Mouse (Mus musculus) v-Abl transformed pro-B cells (cell line): ENCODE results near the gene Zfyve21.

Source experiments
- in situ Hi-C, 2 experiments: fragments of 400-800 bp; cut with MboI; formaldehyde crosslinking; loops; one replicate each; pipeline ENCODE4 v1.15.1; 2025; ENCODE audit not compliant: unreplicated experiment in 2 of 2

Gene Zfyve21

DNA sequence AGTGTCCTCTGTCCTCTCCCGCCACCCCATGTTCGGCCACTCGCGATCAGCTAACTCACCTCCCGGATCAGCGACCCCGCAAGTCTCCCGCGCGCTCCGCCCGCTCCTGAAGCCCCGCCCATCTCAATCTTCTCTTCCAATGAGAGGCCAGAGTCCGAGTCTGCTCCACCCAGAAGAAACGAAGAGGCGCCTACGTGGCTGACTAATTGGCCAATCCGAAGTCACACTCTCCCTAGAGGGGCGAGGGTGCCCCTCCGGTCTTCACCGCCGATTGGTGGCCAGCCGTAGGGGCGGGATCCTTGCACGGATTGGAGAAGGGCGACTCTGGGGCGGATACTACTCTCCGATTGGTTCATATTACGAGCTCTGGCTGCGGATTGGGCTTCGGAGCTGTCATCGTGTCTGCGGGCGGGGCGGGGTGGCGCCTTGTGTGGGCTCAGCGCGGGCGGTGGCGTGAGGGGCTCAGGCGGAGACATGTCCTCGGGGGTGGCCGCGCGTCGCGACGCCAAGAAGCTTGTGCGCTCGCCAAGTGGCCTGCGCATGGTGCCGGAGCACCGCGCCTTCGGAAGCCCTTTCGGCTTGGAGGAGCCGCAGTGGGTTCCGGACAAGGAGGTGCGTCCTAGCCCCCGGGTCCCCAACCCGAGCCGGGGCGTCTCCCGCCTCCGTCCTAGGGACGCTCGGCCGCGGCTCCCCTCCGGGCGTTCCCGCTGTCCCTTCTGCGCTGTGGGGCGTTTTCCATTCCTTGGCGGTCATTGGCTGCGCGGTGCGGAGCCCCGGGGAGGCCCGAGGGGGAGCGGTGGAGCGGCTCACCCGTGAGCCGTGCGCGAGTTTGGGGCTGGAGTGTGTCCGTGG lies at the start of gene Zfyve21, which contains the start of gene Xrcc3:
Zfyve21 (plus strand) TSS at position 405 of the 852 bp plus-strand sequence.
Xrcc3 (minus strand) TSS at position 108 of the 852 bp plus-strand sequence.
- in situ Hi-C loops, result no loop called here

DNA sequence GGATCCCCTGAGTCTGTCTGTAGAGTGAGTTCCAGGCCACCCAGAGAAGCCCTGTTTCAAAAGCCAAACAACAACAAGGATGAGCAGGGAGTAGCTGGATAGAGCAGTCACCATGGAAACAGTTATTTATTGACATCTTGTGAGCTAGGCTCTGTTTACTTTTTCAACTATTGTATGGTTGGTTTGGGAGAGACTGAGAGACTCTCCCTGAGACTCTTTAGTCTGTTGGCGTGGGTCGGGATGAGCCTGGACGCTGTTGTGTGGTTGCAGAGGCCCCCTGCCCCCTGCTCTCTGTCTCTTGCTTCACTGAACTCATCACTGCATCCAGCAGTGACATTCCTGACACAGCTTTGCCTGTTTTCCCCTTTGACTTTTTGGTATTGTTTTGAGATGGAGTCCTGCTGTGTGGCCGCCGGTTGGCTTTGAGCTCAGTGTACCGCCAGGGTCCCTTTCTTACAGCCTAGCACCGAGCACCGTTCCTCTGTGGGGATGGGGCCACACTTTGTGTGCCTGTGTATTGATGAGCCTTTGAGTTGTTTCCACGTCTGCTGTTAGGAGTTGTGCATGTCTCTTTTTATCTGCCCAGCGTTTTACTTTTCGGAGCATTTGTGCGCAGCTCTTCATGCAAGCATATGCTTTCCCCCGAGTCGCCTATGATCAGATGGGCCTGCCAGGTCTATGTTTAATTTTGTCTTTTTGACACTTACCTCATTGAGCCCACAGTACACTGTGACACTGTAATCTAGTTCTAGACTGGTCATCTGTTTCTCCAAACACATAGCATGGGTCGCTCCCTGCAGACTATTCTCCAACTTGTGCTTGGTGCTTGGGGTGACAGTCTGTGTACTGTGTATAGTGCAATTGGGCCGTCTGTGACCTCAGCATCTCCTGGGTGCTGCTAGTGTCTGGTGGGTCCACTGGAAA lies 47.4 kb upstream of the Zfyve21 start:
- in situ Hi-C loops, result no loop called here

DNA sequence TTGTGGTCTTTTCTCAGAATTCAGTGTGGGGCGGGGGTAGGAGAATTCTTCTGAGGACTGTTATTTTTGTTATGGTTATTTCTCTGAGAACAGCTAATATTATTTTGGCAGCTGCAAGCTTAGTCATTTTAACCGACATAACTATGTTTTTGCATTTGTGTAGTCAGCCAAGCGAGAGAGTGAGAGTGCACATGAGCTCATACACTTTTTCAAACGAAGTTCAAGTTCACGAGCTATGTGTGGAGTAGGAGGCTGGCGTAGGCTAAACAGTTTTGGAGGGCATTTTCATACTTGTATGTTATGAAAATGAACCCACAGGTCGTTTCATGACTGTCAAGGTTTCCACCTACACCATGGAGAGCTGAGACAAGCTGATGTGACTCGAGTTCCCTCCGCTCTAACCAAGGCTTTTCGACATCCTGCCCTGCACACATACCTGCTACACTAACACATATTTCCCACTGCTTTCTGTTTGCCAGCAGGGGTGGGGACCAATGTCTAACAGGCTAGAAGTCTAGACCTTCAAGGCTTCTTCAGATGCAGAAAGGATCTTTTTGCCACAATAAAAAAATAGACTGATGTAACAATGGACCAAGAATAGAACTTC lies 45.5 kb upstream of the Zfyve21 start:
- in situ Hi-C loops, result no loop called here

DNA sequence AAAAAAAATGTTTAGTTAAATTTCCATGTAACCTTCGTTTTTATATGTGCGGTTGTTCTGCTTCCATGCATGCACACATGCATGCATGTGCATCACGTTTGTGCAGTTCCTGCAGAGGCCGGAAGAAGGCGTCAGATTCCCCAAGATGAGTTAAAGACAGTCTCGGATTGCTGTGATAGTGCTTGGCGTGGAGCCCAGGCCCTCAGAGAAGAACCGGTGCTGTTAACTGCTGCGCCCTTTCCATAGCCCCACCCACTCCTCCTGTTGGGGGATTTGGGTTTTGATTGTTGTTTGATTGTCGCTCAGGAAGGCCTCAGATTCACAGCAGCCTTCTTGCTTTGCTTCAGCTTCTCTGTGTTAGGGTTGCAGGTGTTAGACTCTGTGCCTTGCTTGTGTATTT lies 44.7 kb upstream of the Zfyve21 start:
- in situ Hi-C loops, result no loop called here

DNA sequence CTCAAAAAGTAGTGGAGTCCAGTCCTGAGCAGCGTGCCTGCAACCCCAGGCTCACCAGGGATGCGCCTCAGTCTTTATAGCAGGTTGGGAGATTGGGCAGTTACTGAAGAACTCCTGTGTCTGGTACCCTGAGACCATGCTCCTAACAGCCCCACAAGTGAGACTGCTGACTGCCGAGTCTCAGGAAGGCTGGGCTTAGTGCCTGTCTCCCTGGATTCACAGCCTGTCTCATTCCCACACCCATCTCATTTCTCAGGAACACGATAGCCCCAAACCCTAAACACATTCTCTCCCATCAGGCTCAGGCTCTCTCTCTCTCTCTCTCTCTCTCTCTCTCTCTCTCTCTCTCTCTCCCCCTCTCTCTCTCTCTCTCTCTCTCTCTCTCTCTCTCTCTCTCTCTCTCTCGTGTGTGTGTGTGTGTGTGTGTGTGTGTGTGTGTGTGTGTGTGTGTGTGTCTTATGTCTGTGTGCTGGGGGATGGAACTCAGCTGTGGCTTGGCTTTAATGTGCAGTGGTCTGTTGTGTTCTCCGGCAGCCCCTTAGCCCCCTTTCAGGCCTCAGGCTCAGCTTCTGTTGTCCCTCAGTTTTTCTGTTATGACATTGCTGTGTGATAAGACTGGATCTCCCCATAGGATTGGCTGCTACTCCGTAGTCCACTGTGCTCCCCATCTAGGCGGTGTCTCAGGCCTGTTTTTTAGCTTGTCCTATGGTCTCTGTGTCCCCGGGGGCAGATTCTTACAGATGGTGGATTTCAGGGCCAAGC lies 44.0 kb upstream of the Zfyve21 start:
- in situ Hi-C loops, result loop anchor here (5.0 kb wide), 1 partner anchor 33 kb away; no protein-coding TSS in a partner anchor

DNA sequence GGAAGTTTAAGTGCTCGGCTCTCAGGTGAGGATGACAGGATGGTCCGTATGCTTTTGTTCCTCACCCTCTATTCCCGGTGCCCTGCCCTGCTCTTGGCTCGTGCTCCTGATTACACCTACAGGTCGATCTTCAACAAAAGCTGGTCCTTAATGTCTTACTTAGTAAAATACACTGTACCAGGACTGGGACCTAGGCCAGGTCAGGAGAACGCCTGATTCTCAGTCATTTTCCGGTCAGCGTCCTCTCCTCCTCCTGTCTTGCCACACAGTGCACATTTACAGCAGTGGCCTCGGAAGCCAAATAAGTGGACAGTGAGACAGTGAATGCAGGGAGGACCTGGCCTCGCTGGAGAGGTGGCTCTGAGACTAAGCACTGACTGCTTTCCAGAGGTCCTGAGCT lies 43.3 kb upstream of the Zfyve21 start:
- in situ Hi-C loops, result loop anchor here (5.0 kb wide), 1 partner anchor 33 kb away; no protein-coding TSS in a partner anchor

DNA sequence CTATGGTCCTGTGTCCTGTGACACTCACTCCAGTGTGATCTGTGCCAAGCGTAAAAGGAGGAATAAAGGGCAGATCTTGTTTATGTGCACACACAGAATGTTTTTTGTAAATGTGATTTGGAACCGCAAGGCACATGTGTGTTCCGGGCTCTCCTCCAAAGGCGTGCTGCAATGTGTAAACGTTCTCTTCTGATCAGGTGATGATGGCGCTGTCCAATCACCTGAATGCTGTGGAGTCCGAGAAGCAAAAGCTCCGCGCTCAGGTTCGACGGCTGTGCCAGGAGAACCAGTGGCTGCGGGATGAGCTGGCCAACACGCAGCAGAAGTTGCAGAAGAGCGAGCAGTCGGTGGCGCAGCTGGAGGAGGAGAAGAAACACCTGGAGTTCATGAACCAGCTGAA lies 39.8 kb upstream of the Zfyve21 start:
- in situ Hi-C loops, result loop anchor here (5.0 kb wide), 1 partner anchor 37 kb away; no protein-coding TSS in a partner anchor

DNA sequence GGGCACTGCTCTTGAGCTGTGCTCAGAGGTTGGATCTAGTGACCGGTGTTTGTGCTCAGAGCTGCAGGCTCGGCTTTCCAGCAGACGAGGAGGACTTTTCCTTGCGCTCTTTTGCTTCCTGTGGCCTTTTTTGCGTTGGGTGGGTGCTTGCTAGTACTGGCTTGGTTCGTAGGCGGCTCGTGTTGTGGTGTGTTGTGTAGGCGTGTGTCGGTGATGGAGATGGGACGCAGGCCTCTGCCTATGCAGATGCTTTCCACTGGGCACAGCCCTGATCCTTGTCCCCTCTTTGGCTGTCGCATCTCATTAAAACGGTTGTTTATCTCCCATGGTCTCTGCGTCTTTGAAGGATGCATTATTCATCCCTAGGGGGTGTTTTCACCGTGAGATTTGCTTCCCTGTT lies 39.1 kb upstream of the Zfyve21 start:
- in situ Hi-C loops, result loop anchor here (5.0 kb wide), 1 partner anchor 38 kb away; no protein-coding TSS in a partner anchor

DNA sequence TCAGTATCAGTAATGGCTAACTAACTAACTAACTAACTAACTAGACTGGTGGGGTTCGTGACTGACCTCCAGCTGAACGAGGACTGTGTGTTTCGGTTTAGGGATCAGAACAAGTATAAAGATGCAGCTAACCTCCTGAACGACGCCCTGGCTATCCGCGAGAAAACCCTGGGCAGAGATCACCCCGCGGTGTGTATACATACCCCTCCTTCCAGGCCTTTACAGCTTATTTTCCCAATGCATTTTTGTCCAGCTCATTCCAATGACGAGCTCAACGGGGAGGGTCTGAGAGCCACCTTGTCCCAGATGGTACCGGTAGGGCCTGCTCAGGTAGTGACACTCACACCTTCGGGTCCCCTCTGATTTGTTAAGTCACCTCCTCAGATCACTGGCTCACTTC lies 36.1 kb upstream of the Zfyve21 start:
- in situ Hi-C loops, result no loop called here

DNA sequence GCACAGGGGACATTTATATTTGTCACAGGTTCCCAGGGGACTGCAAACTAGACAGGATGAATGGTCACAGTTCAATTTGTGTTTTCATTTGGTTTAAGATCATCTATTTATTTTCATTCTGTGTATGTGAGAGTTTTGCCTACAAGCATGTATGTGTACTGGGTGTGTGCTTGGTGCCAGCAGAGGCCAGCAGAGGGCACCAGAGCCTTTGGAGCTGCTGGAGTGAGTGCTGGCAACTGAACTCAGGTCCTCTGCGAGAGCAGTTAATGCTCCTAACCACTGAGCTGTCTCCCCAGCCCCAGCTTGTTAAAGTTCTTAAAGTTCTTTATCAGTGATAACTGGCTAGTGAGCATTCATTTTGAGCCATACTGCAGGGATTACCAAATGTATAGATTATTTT lies 34.4 kb upstream of the Zfyve21 start:
- in situ Hi-C loops, result no loop called here

DNA sequence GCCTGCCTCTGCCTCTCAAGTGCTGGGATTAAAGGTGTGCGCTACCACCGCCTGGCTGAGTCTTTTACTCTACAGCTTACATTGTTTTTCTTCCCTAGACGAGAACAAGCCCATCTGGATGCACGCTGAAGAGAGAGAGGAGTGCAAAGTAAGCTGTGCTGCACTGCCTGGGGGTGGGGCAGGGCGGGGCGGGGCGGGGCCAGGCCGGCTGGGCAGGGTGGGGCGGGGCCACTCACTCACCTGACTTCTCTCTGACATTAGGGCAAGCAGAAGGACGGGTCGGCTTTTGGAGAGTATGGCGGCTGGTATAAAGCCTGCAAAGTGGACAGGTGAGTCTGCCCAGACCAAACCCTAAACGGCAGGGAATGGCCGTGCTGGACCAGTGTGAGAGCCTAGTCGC lies 28.8 kb upstream of the Zfyve21 start:
- in situ Hi-C loops, result no loop called here

DNA sequence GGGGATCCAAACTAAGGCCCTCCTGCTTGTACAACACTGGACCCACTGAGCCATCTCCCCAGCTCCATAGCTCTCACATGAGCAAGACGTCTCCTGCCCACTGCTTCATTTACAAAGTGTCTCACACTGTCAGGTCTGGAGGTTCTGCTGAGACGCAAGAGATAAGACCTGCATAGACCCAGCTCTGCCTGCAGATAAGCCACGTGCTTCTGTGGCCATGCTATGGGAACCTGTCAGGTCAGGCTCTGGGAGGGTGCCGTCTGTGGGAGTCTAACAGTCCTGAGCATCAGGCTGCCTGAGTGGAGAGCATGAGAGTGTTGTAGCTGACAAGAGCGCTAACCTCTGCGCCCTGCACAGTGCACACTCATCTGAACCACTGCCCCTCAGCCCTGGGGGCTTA lies 27.0 kb upstream of the Zfyve21 start:
- in situ Hi-C loops, result no loop called here

DNA sequence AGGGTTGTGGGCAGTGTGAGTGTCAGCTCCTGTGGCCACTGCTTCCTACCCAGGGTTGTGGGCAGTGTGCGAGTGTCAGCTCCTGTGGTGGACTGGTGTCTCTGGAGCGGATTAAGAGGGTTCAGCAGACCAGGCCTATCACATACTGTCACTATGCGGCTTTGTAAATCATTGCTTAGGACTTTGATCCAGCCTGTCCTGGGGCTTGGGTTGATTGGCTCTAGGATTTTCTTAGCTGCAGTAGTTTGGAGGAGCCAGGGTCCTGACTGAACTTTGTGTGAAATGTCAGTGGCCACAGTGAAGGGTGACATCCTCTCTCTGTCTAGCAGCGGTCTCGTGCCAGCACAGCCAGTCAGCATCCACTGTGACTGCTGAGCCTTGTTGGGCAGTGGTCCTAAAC lies 23.9 kb upstream of the Zfyve21 start:
- in situ Hi-C loops, result no loop called here

DNA sequence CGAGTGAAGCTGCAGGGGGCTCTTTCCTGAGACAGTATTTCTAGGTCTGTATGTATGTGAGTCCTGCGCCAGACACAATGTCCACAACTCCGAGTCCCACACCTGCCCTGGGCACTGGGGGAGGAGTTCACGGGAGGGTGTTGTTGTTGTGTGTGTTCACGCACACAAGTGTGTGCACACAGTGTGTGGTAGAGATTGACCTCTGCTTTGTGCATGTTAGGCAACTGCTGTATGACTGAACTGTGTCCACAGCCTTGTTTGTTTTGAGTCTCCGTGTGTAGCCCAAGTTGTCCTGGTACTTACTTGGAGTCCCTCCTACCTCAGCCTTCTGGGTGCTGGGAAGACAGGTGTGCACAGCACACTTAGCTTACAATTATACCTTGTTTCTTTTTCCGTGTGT lies 23.3 kb upstream of the Zfyve21 start:
- in situ Hi-C loops, result no loop called here

DNA sequence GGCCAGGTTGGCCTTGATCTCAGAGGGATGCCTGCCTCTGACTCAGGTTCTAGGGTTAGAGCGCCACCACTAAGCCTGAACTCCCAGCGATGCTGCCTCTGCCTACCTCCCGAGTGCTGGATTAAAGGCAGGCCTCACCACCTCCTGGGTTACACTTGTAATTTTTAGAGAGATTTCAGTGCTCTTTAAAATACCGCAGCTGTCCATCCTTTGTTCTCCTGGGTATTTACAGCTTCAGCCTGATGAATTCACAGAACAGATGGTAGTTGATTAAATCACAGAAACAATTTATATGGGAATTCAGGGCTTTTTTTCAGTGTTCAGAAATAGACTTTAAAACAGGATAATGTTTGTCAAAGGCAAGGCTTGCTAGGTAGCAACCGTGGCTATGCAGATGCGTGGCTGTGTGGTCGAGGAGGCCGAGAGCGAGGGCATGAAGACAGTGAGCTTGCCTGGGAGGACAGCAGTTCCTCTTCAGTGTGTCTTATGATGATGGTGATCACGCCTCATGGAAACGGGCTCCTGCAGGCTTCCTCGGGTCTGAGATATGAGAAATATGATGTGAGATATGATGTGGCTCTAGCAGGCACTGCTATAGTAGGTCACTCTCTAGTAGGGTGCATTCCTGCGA lies 22.4 kb upstream of the Zfyve21 start:
- in situ Hi-C loops, result no loop called here

DNA sequence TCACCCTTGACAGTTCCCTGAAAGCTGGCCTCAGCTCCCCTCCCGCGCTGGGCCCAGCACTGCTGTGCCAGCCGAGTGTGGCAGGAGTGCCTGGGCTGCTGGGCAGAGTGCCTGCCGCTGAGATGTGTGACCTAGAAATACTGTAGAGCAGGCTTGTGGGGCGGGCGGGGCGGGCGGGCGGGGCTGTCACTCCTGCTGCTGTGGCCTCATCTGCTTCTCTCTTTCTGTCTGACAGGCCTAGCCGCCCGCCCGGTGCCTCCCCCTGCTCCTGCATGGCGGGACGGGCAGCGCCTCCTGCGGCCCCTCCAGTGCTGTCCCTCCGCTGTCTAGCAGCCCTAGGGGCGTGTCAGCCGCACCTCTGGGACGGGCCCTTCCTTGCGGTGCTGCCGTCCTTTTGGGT lies 19.9 kb upstream of the Zfyve21 start:
- in situ Hi-C loops, result no loop called here

DNA sequence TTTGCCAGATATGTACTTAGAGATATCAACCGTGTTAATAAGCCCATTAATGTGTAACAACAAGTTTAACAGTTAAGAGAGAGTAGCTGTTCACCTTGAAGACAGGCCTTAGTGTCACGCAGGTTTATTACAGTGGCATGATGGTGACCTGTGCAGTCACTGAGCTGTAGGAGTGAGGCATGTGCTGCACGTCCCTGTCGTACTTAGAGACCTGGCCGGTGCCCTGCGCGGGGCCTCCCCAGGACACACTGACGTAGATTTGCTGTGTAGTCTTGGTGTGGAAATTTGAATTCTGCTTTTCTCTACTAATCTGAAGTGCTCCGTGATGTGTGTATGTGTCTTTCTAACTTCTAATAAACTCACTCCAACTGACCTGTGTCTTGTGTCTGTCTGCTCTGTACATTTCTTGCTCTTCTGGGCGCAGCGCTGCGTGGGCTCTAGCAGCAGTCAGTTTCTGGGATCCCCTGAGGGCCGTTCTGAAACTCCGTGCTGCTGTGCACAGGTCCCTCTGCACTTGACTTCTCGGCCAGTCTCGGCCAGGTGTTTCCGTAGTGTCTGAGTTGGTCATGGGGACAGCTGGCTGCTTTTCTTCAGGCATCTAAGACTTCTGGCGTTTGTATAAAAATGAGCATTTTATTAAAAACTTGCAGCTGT lies 19.3 kb upstream of the Zfyve21 start:
- in situ Hi-C loops, result no loop called here

DNA sequence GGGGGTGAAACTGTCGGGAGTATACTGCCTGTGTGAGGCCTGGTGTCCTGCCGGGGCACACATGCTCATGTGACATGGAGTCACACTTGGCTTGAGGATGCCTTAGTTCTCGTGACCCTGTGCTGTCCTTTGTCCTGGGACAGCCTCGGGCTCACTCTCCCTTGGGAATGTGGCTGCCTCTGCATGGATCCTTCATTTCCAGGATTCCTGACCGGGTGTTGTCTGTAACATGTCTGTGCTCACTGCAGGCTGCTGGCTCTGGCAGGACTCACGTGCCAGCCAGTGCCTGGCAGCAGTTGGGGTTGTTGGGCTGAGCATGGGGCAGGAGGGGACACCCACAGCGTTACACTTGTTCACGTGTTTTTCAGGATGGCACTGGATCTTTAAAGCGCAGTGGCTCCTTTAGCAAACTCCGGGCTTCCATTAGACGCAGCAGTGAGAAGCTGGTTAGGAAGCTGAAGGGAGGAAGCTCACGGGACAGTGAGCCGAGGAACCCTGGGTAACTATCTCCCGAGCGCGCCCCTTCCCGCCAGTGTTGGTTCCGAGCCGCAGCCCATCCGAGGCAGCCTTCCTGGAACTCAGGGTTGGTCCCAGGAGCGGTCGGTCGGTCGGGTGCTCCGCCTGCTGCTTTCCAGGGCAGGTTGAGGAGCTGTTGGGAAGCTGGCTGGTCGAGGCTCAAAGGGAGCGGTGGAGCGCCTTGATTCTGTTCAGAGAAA lies 18.6 kb upstream of the Zfyve21 start:
- in situ Hi-C loops, result no loop called here

DNA sequence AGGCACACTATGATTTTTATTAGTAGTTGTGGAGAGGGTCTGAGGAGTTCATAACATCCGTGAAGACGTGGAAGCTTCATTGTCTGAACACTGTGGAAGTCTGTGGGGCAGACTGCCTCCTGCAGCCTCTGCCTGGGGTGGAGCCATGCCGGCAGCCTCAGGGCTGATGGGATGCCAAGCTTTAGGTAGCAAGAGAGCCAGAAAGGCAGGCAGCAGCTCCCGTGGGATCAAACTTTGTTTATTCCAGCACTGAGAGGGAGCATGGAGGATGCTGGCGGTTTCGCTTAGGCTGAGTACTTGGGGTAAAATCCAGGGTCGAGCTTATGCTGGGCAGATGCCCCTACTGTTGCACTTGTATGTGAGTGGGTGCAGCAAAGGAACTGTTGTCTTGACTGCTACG lies 16.7 kb upstream of the Zfyve21 start:
- in situ Hi-C loops, result no loop called here
